Mouse (Mus musculus) R1 (cell line): ENCODE measurements around the gene Spag6l.
A peak's percentile ranks its signal among the peaks of the same experiment; 100 is the strongest.
"Not testable (repeated sequence)": the region's sequence is repeated elsewhere in the genome, so short reads cannot be mapped to it uniquely, and the experiment has no call there.

Experiments
- DNase-seq: peaks from one replicate; pipeline ENCODE4 v3.0.0-alpha.2; 2018; ENCODE audit warnings: low read depth, low spot score

Spag6l gene

GRCm38 (mm10) chr16:16828757-16829615 lies at the start of gene Spag6l:
Spag6l (minus strand) TSS chr16:16829456.
- DNase-seq: peak; percentile 83

- no peak for DNase-seq
These were observed 49.8 kb upstream of the Spag6l start for GRCm38 (mm10) chr16:16879025-16879424.

GRCm38 (mm10) chr16:16870617-16871331 lies 41.5 kb upstream of the Spag6l start, which contains the start of the genes Top3b and Vpreb1:
Top3b (plus strand) TSS chr16:16870736.
Vpreb1 (minus strand) TSS chr16:16870843.
- DNase-seq: peak; percentile 98

GRCm38 (mm10) chr16:16870241-16870616 lies 41.0 kb upstream of the Spag6l start:
- DNase-seq: no peak

- peak; percentile 99 for DNase-seq
These were observed 36.7 kb upstream of the Spag6l start for GRCm38 (mm10) chr16:16865696-16866561.

GRCm38 (mm10) chr16:16865217-16865616 lies 36.0 kb upstream of the Spag6l start:
- no peak for DNase-seq

GRCm38 (mm10) chr16:16863978-16864377 lies 34.7 kb upstream of the Spag6l start, which contains the start of gene Igll1:
Igll1 (minus strand) TSS chr16:16863985.
- DNase-seq: no peak

GRCm38 (mm10) chr16:16862288-16862687 lies 33.0 kb upstream of the Spag6l start:
- no peak for DNase-seq

GRCm38 (mm10) chr16:16856731-16857476 lies 27.6 kb upstream of the Spag6l start:
- no peak for DNase-seq

- not testable (repeated sequence) for DNase-seq
These were observed 26.8 kb upstream of the Spag6l start for GRCm38 (mm10) chr16:16856054-16856453.

- DNase-seq: no peak
These were observed 26.3 kb upstream of the Spag6l start for GRCm38 (mm10) chr16:16855541-16855940.

- DNase-seq: peak; percentile 80
These were observed 25.6 kb upstream of the Spag6l start for GRCm38 (mm10) chr16:16854836-16855235.

- peak; percentile 47 for DNase-seq
These were observed 23.2 kb upstream of the Spag6l start for GRCm38 (mm10) chr16:16852411-16852810.

- DNase-seq: peak; percentile 66
These were observed 19.9 kb upstream of the Spag6l start for GRCm38 (mm10) chr16:16849196-16849595.

GRCm38 (mm10) chr16:16829671-16830070 lies 415 bp upstream of the Spag6l start:
- DNase-seq: no peak

- peak; percentile 56 for DNase-seq
These were observed 3.0 kb downstream of the Spag6l start for GRCm38 (mm10) chr16:16826223-16826622.

- peak; percentile 89 for DNase-seq
These were observed 3.8 kb downstream of the Spag6l start for GRCm38 (mm10) chr16:16825476-16825875.

- no peak for DNase-seq
These were observed 22.9 kb downstream of the Spag6l start for GRCm38 (mm10) chr16:16806325-16806724.
